Mouse (Mus musculus) megakaryocyte, embryonic 14.5 days (primary cell): Measurements from ENCODE around the gene Fgfr2.

Source experiments
- FLI1 ChIP-seq: IDR thresholded peaks from 2 replicates; pipeline ENCODE4 v1.6.1; 2012; ENCODE audit warnings: low read length, inconsistent platforms, mixed read lengths
- GATA1 ChIP-seq: IDR thresholded peaks from 3 replicates; pipeline ENCODE4 v1.6.1; 2012; ENCODE audit warnings: mixed read lengths, low read length, inconsistent platforms, borderline replicate concordance

GRCm38 (mm10) chr7:132486403-132487178, 636.6 kb downstream of the Fgfr2 start:
- TF ChIP-seq GATA1 (no peak), FLI1 (no peak)
